Mouse (Mus musculus) ovary, adult 18-20 months (tissue): ENCODE data around the gene Ehmt2.
A peak's percentile ranks its signal among the peaks of the same experiment; 100 is the strongest.
"Not testable (repeated sequence)": the region's sequence is repeated elsewhere in the genome, so short reads cannot be mapped to it uniquely, and the experiment has no call there.

Source experiments
- DNase-seq: peaks from one replicate; pipeline ENCODE4 v3.0.0; 2022; ENCODE audit warnings: low spot score, mixed read lengths

Gene Ehmt2

DNA sequence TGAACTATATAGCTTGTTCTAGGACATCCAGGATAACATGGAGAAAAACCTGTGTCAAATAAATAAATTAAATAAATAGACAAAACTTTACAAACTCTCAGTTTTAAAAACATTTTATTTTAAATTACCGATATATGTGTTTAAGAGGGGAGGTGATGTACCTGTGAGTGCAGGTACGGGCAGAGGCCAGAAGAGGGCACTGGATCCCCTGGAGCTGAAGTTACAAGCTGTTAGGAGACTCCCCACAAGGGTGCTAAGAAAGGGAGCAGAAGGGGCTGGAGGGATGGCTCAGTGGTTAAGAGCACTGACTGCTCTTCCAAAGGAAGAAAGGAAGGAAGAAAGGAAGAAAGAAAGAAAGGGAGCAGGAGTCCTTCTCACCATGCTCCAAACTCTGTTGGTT is 6.9 kb upstream of the Ehmt2 start:
- DNase-seq: no peak

DNA sequence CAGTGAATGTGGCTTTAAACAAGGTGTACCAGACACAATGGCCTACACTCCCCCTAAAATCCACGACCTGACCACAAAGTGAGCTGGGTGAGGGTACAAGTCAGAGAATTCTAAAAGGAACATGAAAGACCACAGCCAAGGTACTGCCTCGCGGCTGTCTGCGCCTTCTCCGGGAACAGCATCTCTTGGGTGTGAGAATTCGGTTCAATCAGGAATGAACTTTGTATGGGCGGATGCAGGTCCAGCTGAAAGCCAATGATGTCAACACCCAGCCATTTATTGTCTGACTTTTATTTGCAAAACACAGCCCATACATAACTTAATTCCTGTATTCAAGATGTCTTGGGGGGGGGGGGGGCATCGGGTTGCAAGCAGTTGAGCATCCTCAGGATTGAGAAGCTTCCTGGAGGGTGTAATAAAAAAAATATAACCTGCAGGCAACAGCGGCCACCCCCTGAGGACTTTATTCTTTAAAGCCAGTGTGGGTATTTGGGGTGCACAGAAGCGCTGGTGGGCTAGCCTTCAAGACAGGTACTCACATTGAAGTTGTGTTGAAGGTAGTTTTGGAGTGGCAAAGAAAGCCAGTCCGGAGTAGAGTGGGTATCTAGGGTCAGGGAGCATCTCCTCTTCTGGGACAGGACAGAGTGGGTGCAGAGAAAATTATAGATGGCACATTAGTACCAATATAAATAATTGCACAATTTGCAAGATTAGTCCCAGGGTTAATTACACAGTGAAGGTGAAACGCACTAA is 5.0 kb upstream of the Ehmt2 start:
- no peak for DNase-seq

DNA sequence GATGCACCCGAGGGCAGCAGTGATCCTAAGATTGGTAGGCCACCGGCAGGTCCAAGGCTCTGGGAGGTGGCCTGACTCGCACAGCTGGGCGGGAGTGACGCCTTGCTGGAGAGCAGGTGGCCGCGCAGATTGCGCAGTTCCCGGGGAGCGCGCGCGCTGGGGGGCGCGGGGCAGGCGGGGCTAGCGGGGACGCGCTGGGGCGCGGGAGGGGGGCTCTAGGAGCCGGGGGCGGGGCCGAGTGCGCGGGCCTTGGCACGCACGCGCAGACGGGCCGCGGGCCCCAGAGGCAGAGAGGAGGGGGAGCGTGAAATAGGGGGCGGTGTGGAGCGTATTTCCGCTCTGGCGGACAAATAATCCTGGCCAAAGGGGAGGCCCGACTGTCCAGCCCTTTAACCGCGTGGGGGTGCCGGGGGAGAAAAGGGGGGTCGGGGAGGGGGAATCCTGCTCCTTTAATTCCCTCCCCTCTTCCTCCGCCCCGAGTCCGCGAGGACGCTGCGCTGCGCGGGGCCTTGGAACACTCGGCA is 4.1 kb upstream of the Ehmt2 start:
- DNase-seq: peak; percentile 94

DNA sequence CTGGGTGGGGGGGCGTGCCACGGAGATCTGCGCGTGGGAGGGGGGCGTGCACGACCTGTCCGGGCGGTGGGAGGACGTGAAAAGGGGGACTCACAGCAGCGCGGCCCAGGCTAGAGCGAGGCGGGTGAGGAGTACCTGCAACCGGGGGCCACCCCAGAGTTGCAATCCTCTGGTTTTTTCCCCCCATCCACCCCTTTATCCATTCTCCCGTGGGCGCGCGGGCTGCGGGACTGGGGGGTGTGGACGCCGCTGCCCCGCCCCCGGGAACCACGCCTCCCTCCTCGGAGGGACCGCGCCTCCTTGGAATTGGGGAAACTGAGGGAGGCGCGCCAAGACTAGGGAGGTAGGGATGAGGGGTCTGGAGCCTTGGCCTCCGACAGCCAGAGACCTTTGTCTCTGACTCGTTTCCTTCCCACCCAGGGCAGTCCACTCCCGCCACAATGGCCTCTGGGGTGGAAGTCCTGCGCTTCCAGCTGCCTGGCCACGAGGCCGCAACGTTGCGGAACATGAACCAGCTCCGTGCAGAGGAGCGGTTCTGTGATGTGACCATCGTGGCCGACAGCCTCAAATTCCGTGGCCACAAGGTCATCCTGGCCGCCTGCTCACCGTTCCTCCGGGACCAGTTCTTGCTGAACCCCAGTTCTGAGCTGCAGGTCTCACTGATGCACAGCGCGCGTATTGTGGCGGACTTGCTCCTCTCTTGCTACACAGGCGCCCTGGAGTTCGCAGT is 3.3 kb upstream of the Ehmt2 start:
- DNase-seq: peak; percentile 53

DNA sequence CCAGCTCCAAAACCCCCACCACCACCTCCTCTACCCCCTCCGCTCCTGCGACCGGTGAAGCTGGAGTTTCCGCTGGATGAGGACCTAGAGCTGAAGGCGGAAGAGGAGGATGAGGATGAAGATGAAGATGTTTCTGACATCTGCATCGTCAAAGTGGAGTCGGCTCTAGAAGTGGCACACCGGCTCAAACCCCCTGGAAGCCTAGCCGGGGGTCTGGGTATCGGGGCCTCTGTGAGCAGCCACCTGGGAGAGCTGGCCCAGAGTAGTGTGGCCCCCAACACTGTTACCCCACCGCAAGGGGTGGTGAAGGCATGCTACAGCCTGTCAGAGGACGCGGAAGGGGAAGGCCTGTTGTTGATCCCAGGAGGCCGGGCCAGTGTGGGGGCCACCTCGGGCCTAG is 2.5 kb upstream of the Ehmt2 start:
- no peak for DNase-seq

DNA sequence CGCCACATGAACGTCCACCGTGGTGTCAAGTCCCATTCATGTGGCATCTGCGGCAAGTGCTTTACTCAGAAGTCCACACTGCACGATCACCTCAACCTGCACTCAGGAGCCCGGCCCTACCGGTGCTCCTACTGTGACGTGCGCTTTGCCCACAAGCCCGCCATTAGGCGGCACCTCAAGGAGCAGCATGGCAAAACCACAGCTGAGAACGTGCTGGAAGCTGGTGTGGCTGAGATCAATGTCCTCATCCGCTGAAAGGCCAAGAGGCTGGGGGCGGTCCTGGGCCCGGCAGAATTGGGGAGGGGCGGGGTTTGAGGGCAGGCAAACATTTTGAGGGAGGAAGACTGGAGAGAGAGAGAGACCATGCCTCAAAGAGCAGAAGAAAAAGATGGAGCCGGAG is 1.9 kb upstream of the Ehmt2 start:
- no peak for DNase-seq

DNA sequence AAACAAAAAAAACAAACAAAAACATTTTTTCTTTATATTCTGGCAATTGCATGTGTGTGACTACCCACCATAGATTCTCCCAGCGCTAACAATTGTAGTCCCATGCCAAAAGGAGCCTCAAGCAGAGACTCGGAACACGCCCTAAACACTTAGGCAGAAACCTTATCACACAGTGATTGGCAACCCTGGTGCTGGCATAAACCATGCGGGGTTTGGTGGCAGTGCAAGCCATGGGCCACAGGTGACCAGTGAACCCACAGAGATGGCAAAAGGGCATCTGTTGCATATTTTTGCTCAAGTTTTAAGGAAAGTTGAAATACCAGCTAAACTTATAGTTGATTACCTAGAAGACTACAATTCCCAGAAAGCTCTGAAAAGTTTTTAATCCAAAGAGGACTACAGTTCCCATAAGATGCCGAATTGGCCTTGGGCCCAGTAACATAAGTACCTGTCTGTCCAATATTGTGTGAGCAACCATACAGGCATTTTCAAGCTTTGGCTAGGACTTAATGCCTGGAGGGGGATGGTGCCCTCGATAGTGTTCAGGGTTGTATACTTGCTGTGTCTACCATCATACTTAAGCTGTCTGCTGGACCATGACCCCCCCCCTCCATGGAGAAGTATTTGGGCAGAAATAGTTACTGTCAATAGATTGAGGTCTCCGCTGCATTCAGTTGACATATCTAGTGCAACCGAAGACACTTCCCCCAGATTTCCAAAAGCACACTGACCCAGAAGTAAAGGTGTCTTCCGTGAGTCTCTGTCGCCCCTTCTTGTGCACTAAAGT is 703 bp upstream of the Ehmt2 start:
- DNase-seq: no peak

DNA sequence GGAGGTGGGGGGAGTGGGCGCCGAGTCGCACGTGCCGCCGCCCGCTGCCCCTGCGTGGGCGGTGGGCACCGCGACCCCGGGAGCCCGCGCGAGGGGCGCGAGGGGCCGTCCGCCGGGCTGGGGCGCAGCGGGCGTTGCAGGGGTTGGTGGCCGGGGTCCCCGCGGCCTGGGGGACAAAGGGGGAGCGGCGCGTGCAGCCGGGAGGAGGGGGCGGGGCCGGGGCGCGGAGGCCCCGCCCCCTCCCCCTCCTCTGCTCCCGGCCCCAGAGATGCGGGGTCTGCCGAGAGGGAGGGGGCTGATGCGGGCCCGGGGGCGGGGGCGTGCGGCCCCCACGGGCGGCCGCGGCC is 410 bp downstream of the Ehmt2 start:
- no peak for DNase-seq

DNA sequence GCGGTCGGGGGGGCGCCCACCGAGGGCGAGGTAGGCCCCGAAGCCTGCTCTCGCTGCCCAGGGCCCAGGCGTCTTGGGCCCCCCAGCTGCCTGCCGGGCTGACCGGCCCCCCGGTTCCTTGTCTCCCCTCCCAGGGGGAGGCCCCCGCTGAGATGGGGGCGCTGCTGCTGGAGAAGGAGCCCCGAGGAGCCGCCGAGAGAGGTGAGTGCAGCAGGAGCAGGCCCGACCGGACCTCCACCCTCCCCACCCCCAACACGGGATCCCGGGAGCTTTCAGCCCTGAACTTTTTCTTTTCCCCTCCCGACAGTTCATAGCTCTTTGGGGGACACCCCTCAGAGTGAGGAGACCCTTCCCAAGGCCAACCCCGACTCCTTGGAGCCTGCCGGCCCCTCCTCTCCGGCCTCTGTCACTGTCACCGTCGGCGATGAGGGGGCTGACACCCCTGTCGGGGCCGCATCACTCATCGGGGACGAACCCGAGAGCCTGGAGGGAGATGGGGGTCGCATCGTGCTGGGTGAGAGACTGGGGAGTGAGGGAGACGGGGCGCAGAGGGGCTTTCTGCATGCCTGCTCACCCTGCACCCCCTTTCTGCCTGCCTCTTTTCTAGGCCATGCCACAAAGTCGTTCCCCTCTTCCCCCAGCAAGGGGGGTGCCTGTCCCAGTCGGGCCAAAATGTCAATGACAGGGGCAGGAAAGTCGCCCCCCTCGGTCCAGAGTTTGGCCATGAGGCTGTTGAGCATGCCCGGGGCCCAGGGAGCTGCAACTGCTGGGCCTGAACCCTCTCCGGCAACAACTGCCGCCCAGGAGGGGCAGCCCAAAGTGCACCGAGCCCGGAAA is 1.0 kb downstream of the Ehmt2 start:
- DNase-seq: no peak

DNA sequence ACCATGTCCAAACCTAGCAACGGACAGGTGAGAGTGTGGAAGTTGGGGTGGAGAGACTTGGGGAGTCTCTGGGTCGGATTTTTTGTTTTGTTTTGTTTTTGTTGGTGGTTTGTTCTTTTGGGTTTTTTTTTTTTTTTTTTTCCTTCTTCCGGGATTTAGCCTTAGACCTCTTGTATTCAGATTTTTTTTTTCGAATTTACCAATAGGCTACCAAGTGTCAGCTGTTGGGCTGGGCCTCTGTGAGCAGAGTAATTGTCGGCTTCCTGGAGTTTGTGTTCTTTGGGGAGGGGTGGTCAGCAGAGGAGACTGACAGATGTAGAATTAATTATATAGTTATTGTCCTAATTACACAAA is 1.6 kb downstream of the Ehmt2 start:
- DNase-seq: no peak

DNA sequence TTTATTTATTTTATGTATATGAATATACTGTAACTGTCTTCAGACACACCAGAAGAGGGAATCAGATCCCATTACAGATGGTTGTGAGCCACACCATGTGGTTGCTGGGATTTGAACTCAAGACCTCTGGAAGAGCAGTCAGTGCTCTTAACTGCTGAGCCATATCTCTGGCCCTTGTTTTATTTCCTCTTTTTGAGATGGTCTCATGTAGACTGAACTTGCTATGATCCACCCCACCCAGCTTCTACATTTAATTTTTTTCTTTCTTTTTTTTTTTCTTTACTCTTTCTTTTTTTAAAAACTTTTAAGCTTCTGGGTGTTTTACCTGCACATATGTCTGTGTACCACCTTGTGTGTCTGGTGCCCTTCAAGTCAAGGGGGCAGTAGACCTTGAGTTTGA is 2.6 kb downstream of the Ehmt2 start:
- DNase-seq: not testable (repeated sequence)

DNA sequence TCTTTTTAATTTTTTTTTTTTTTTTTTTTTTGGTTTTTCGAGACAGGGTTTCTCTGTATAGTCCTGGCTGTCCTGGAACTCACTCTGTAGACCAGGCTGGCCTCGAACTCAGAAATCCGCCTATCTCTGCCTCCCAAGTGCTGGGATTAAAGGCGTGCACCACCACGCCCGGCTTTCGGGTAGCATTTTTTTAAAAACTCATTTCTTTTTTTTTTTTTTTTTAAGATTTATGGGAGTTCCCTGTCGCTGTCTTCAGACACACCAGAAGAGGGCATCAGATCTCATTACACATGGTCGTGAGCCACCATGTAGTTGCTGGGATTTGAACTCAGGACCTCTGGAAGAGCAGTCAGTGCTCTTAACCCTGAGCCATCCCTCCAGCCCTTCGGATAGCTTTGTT is 3.7 kb downstream of the Ehmt2 start:
- DNase-seq: not testable (repeated sequence)

DNA sequence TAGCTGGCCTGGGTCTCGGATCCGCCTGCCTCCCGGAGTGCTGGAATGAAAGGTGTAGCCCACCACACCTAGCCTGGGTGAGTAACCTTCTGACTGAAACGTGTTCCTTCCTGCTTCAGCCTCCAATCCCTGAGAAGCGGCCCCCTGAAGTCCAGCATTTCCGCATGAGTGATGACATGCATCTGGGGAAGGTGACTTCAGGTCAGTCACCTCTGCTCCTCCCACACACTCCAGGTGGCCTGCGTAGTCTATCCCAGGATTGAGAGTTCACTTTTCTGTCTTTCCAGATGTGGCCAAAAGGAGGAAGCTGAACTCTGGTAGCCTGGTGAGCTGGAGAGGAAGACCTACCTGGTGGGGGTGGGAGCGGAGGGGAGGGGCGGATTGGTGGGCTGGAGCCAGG is 4.6 kb downstream of the Ehmt2 start:
- no peak for DNase-seq

DNA sequence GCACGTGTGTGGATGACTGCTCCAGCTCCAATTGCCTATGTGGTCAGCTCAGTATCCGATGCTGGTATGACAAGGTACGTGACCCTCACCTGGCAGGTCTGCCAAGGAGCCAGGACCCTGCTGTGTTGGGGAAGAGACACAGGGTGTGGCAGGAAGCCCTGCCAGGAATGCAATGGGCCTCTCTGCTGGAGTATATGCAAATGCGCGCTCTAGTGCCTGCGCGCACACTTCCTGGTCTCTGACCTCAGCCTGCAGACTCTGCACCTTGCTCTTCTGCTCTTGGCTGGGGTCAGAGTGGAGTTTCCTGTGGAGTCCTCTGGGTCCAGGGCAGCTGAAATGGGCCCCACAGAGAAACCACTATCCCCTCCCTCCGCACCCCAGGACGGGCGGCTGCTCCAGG is 12.7 kb downstream of the Ehmt2 start:
- DNase-seq: no peak

DNA sequence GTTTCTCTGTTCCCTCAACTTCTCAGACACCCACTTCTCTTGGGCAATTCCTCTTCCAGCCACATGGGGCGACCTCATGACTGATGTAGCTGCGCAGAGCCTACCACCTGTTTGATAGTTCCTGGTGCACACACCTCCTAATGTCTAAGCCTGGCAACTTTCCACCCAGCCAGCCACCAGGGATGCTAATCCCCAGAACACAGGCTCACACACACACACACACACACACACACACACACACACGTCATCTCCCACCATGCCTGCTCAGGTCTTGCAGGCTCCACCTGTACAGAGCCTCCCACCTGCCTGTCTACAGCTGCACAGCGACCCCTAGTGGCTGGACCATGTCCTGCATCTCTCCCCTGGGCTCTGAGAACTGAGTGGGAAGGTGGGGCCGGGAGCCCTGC is 13.7 kb downstream of the Ehmt2 start:
- no peak for DNase-seq

DNA sequence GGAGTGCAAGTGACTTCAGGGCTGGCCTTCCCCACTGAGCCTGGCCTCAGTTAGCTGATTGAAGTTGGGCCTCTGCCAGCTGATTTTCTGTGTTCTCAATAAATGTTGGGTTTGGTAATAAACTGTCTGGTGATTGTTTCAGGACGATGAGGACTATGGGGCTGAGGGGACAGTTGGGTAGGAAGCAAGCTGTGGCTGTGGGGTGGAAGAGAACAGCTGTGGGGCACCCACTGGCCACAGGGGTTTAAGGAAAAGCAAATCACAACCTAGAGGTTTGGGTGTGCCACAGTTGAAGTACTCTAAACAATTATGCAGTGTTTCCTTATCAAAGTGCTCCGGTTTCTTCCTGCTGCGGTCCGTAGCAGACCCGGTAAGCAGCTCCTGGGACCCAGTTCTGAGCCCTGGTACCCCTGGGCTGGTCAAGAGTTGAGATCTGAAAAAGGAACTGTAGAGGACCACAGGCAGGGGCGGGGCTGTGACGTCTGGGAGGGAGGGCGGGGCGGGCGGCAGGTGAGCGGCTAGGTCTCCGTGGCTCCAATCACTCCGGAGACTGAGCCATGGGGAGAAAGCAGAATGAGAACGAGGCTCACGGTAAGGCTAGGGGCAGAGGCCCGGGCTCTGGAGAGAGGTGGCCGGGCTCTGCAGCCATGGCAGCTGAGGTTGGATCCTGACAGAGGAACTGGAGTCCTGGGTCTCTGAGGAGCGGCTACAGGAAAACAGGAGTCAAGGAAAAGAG is 15.8 kb downstream of the Ehmt2 start, which contains the start of gene Slc44a4:
Gene Slc44a4 (plus strand): TSS at position 537 of the 736 bp plus-strand sequence.
- no peak for DNase-seq

DNA sequence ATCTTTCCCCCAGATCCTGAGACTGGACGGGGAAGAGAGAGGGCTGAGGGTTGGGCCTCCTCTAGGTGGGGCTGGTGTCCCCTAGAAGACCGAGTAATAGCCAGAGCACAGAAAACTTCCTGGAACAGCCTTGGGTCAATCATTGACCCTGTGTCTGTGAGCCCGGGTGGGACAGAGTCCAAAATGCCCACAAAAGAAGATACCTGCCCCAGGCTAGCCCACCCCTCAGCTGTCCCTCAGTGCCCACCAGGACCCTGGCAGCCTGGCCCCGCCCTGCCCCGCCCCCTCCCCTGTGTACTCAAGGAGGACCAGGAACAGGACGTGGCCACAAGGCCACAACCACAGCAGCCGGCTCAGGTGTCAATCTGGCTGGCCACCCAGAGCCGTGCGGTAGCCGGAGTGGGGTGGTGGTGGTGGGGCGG is 17.2 kb downstream of the Ehmt2 start:
- DNase-seq: no peak

DNA sequence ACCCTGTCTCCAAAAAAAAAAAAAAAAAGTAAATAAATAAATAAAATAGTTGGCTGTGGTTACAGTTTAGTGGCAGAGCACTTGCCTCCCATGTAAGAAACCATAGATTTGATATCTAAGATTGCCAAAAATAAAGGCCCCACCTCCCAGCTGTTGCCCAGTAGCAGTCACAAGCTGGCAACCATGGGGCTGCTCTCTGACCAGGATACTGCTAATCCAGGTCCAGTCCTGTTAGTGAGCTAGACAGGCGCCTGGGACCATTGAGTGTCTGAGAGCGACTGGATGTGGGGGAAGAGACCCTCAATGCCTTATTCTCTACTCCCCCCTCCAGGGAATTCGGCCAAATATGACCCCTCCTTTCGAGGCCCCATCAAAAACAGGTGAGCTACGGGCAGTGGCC is 18.0 kb downstream of the Ehmt2 start:
- no peak for DNase-seq

DNA sequence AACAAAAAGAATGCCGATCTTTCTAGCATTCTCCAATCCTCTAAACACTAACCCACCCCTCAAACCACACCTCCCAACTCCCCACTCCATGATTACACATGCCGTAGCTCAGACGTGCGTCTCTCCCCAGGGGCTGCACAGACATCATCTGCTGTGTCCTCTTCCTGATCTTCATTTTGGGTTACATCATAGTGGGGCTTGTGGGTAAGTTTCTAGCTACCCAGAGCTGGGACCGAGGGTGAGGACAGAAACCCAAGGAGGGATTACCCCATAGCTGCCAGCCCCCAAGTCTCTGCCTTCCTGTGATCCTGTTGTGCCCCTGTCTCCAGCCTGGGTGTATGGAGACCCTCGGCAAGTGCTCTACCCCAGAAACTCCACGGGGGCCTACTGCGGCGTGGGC is 18.9 kb downstream of the Ehmt2 start:
- no peak for DNase-seq

DNA sequence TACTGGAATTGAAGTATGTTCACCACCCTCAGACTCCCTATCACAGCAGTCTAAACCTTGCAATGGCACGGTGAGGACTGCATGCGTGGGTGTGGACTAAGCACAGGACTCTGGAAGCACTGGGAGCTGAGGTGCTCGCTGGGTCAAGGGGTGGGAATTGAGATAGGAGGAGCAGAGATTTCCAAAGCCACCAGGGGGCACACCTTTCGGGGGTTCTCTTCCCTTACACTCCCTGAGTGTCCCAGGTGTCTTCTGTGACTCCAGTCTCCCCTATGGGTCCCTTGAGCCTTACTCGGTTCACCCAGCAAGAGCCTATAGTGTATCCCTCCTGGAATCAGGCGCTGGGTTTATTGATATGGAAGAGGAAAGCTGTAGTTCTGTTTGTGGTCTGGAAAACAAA is 24.7 kb downstream of the Ehmt2 start:
- DNase-seq: no peak

DNA sequence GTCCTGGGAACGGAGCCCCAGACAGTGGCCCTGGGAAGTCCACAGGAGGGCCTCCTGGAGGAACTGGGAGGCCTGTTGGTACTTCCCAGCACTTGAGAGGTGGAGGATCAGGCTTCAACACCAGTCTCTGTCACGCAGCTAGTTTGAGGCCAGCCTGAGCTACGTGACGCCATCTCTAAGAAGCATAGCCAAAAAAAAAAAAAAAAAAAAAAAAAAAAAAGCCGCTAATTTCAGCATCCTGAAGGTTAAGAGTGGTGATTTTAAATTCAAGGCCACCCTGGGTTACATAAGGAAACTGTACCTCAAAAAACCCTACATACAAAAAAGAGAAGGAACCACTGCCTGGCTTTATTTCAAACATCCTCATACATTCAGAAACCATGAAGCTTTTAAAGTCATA is 26.0 kb downstream of the Ehmt2 start:
- no peak for DNase-seq
